Mouse (Mus musculus): ENCODE data around the gene Fgfbp1. TPM values are rescaled to one million over a fixed set of nuclear protein-coding genes. Genes with fewer than 3 reads are reported as not detected.

Gene Fgfbp1
- 1 to 10 TPM; 1.3 to 1.8 TPM for total RNA-seq (2021)
- long read RNA-seq, experiment 1, transcript Fgfbp1-201 (2 exons, 1,161 nt) = major isoform, 5 of 5 reads
- long read RNA-seq, experiment 1, partial matches to known transcripts = 0 of 5 reads
- long read RNA-seq, experiment 1, other reads (novel, unspliced or antisense) = 0 of 5 reads
- long read RNA-seq, experiment 2, partial matches to known transcripts = 0 of 1 reads
- long read RNA-seq, experiment 2, other reads (novel, unspliced or antisense) = 1 of 1 reads

- DNase-seq (ENCODE audit: low spot score in 2 of 2) = no peak
Measured at GRCm38 (mm10) chr5:43981620-43982019, at the start of gene Fgfbp1. Gene Fgfbp1 (minus strand): TSS chr5:43981779.

GRCm38 (mm10) chr5:43998295-43998989 is 16.9 kb upstream of the Fgfbp1 start:
- no peak for DNase-seq (ENCODE audit: low spot score in 2 of 2)

GRCm38 (mm10) chr5:43997626-43998025 is 16.0 kb upstream of the Fgfbp1 start:
- no peak for DNase-seq (ENCODE audit: low spot score in 2 of 2)

- no peak for DNase-seq (ENCODE audit: low spot score in 2 of 2)
Measured at GRCm38 (mm10) chr5:43996162-43996561, 14.6 kb upstream of the Fgfbp1 start.

- no peak for DNase-seq (ENCODE audit: low spot score in 2 of 2)
Measured at GRCm38 (mm10) chr5:43994981-43995380, 13.4 kb upstream of the Fgfbp1 start.

GRCm38 (mm10) chr5:43990316-43990715 is 8.7 kb upstream of the Fgfbp1 start:
- DNase-seq (ENCODE audit: low spot score in 2 of 2) = peak; percentile 6 to 14

GRCm38 (mm10) chr5:43989017-43989416 is 7.4 kb upstream of the Fgfbp1 start:
- DNase-seq (ENCODE audit: low spot score in 2 of 2) = peak in 1 of 2 experiments; percentile 4

- DNase-seq (ENCODE audit: low spot score in 2 of 2) = no peak
Measured at GRCm38 (mm10) chr5:43986212-43986611, 4.6 kb upstream of the Fgfbp1 start.

- DNase-seq (ENCODE audit: low spot score in 2 of 2) = no peak
Measured at GRCm38 (mm10) chr5:43982896-43983295, 1.3 kb upstream of the Fgfbp1 start.

- DNase-seq (ENCODE audit: low spot score in 2 of 2) = no peak
Measured at GRCm38 (mm10) chr5:43980397-43980796, 1.2 kb downstream of the Fgfbp1 start.

- no peak for DNase-seq (ENCODE audit: low spot score in 2 of 2)
Measured at GRCm38 (mm10) chr5:43976821-43977561, 4.6 kb downstream of the Fgfbp1 start.

GRCm38 (mm10) chr5:43974166-43974565 is 7.4 kb downstream of the Fgfbp1 start:
- DNase-seq (ENCODE audit: low spot score in 2 of 2) = no peak

- DNase-seq (ENCODE audit: low spot score in 2 of 2) = no peak
Measured at GRCm38 (mm10) chr5:43971156-43971555, 10.4 kb downstream of the Fgfbp1 start.

GRCm38 (mm10) chr5:43970532-43970931 is 11.0 kb downstream of the Fgfbp1 start:
- DNase-seq (ENCODE audit: low spot score in 2 of 2) = no peak

- DNase-seq (ENCODE audit: low spot score in 2 of 2) = no peak
Measured at GRCm38 (mm10) chr5:43968634-43969033, 12.9 kb downstream of the Fgfbp1 start.

GRCm38 (mm10) chr5:43961056-43961455 is 20.5 kb downstream of the Fgfbp1 start:
- no peak for DNase-seq (ENCODE audit: low spot score in 2 of 2)

GRCm38 (mm10) chr5:43959884-43960440 is 21.6 kb downstream of the Fgfbp1 start:
- no peak for DNase-seq (ENCODE audit: low spot score in 2 of 2)

GRCm38 (mm10) chr5:43953241-43953640 is 28.3 kb downstream of the Fgfbp1 start:
- no peak for DNase-seq (ENCODE audit: low spot score in 2 of 2)

- DNase-seq (ENCODE audit: low spot score in 2 of 2) = no peak
Measured at GRCm38 (mm10) chr5:43948748-43949275, 32.8 kb downstream of the Fgfbp1 start.

- DNase-seq (ENCODE audit: low spot score in 2 of 2) = no peak
Measured at GRCm38 (mm10) chr5:43948111-43948743, 33.4 kb downstream of the Fgfbp1 start.

All from layer of hippocampus, postnatal 14 days (tissue).